Mouse (Mus musculus) stomach, embryonic 16.5 days (tissue): ENCODE measurements around the gene Zbtb46. TPM values are rescaled to one million over a fixed set of nuclear protein-coding genes. Genes with fewer than 3 reads are reported as not detected.
A peak's percentile ranks its signal among the peaks of the same experiment; 100 is the strongest.

Experiments
- ATAC-seq: fragments of 200-750 bp; cut with Nextera tagmentation; 2 replicates; pipeline ENCODE4 v1.8.0; 2017; ENCODE audit warnings: moderate number of reproducible peaks, moderate TSS enrichment; ENCODE audit not compliant: insufficient read depth, low FRiP score
- H3K27ac ChIP-seq: fragments of 300-500 bp; sonication (generic); 2 replicates; pipeline ENCODE4 v1.5.1; 2014; ENCODE audit warnings: low read length
- H3K27me3 ChIP-seq: fragments of 300-500 bp; sonication (generic); 2 replicates; pipeline ENCODE4 v1.6.1; 2014; ENCODE audit warnings: low read length, control low read depth, mixed read lengths; ENCODE audit not compliant: control insufficient read depth, insufficient read depth
- H3K36me3 ChIP-seq: fragments of 300-500 bp; sonication (generic); 2 replicates; pipeline ENCODE4 v1.6.1; 2014; ENCODE audit warnings: low read length; ENCODE audit not compliant: control insufficient read depth, insufficient read depth
- H3K4me1 ChIP-seq: fragments of 300-500 bp; sonication (generic); 2 replicates; pipeline ENCODE4 v1.6.1; 2014; ENCODE audit warnings: low read length, control low read depth, mixed read lengths; ENCODE audit not compliant: control insufficient read depth, insufficient read depth
- H3K4me2 ChIP-seq: fragments of 300-500 bp; sonication (generic); 2 replicates; pipeline ENCODE4 v1.6.1; 2014; ENCODE audit warnings: low read depth, low read length, mixed read lengths
- H3K4me3 ChIP-seq: fragments of 300-500 bp; sonication (generic); replicated peaks from 2 replicates; pipeline ENCODE4 v1.5.1; 2014; ENCODE audit warnings: mild to moderate bottlenecking, low read length
- H3K9ac ChIP-seq: fragments of 300-500 bp; sonication (generic); 2 replicates; pipeline ENCODE4 v1.6.1; 2014; ENCODE audit warnings: low read length
- H3K9me3 ChIP-seq: fragments of 300-500 bp; sonication (generic); replicated peaks from 2 replicates; pipeline ENCODE4 v1.6.1; 2016; ENCODE audit warnings: low read length, control low read depth; ENCODE audit not compliant: control insufficient read depth
- WGBS: fragments of 180-500 bp; shearing (Covaris S2); extraction: QIAGEN DNeasy Blood & Tissue Kit; methylation state at CpG from one replicate; pipeline ENCODE4 v1.1.7; 2014; 5-methylcytosine and 5-hydroxymethylcytosine counted together
- polyA plus RNA-seq: library from polyadenylated mRNA; unstranded; fragments of >200 nt; fragmentation: Nextera tagmentation; extraction: Ambion mirVana; gene quantifications from 2 replicates; pipeline ENCODE4 v1.2.1, GENCODE M21; 2015

Zbtb46 gene
- polyA plus RNA-seq, 1 experiment from 2014 or later: 9.7 TPM

- H3K27ac ChIP-seq: no peak overlapping the region
- WGBS: 49% methylated on average over 5 of the region's 5 CpGs
- no peak overlapping the region for H3K9ac ChIP-seq
- no peaks in the 10 kb centered on the region for H3K36me3 ChIP-seq
- H3K4me1 ChIP-seq: peaks cover 6% of the 10 kb centered on the region; the same call in 1 of the 2 replicates
- H3K4me3 ChIP-seq: no peak overlapping the region
- ATAC-seq: peak; percentile 56; the same call in 1 of the 2 replicates
- H3K9me3 ChIP-seq: no peaks in the 10 kb centered on the region
- H3K4me2 ChIP-seq: no peak overlapping the region
- no peaks in the 10 kb centered on the region for H3K27me3 ChIP-seq
Observed at GRCm38 (mm10) chr2:181471246-181471645, 12.0 kb upstream of the Zbtb46 start.

- H3K9me3 ChIP-seq: no peaks in the 10 kb centered on the region
- WGBS: 63% methylated on average over 2 of the region's 2 CpGs
- H3K36me3 ChIP-seq: no peaks in the 10 kb centered on the region
- H3K4me2 ChIP-seq: no peak overlapping the region
- H3K4me1 ChIP-seq: peaks cover 6% of the 10 kb centered on the region; the same call in 1 of the 2 replicates
- H3K27ac ChIP-seq: no peak overlapping the region
- ATAC-seq: no peak
- H3K4me3 ChIP-seq: no peak overlapping the region
- no peak overlapping the region for H3K9ac ChIP-seq
- H3K27me3 ChIP-seq: no peaks in the 10 kb centered on the region
Observed at GRCm38 (mm10) chr2:181470285-181470684, 11.1 kb upstream of the Zbtb46 start.

- Histone ChIP-seq H3K4me3 (no peak overlapping the region), H3K36me3 (no peaks in the 10 kb centered on the region), H3K9ac (no peak overlapping the region), H3K9me3 (no peaks in the 10 kb centered on the region), H3K27ac (no peak overlapping the region), H3K4me1 (no peaks in the 10 kb centered on the region), H3K4me2 (no peak overlapping the region), H3K27me3 (no peaks in the 10 kb centered on the region)
- no peak for ATAC-seq
- 53% methylated on average over 3 of the region's 3 CpGs for WGBS
Observed at GRCm38 (mm10) chr2:181465423-181465822, 6.2 kb upstream of the Zbtb46 start.

- no peak overlapping the region for H3K4me2 ChIP-seq
- H3K27ac ChIP-seq: no peak overlapping the region
- H3K4me1 ChIP-seq: no peaks in the 10 kb centered on the region
- no peaks in the 10 kb centered on the region for H3K36me3 ChIP-seq
- WGBS: 40% methylated on average over 7 of the region's 7 CpGs
- no peak overlapping the region for H3K4me3 ChIP-seq
- ATAC-seq: peak; percentile 26; the same call in 1 of the 2 replicates
- no peaks in the 10 kb centered on the region for H3K9me3 ChIP-seq
- H3K27me3 ChIP-seq: no peaks in the 10 kb centered on the region
- no peak overlapping the region for H3K9ac ChIP-seq
Observed at GRCm38 (mm10) chr2:181463008-181463738, 3.9 kb upstream of the Zbtb46 start.

- Histone ChIP-seq H3K4me3 (no peak overlapping the region), H3K27me3 (no peaks in the 10 kb centered on the region), H3K4me1 (no peaks in the 10 kb centered on the region), H3K4me2 (no peak overlapping the region), H3K9ac (no peak overlapping the region), H3K27ac (no peak overlapping the region), H3K9me3 (no peaks in the 10 kb centered on the region), H3K36me3 (no peaks in the 10 kb centered on the region)
- ATAC-seq: no peak
- 85% methylated on average over 1 of the region's 1 CpGs for WGBS
Observed at GRCm38 (mm10) chr2:181462604-181463003, 3.4 kb upstream of the Zbtb46 start.

GRCm38 (mm10) chr2:181461536-181462100, 2.4 kb upstream of the Zbtb46 start:
- H3K27ac ChIP-seq: no peak overlapping the region
- H3K36me3 ChIP-seq: no peaks in the 10 kb centered on the region
- H3K4me2 ChIP-seq: no peak overlapping the region
- WGBS: 82% methylated on average over 1 of the region's 1 CpGs
- H3K27me3 ChIP-seq: no peaks in the 10 kb centered on the region
- no peak for ATAC-seq
- H3K9me3 ChIP-seq: no peaks in the 10 kb centered on the region
- H3K4me3 ChIP-seq: no peak overlapping the region
- no peak overlapping the region for H3K9ac ChIP-seq
- no peaks in the 10 kb centered on the region for H3K4me1 ChIP-seq

GRCm38 (mm10) chr2:181459673-181460621, 721 bp upstream of the Zbtb46 start:
- ATAC-seq: peak; percentile 39
- Histone ChIP-seq H3K27ac (peak overlapping the region; percentile 23), H3K4me2 (peak overlapping the region; percentile 99), H3K4me3 (peak overlapping the region; percentile 67), H3K4me1 (no peaks in the 10 kb centered on the region), H3K27me3 (no peaks in the 10 kb centered on the region), H3K36me3 (no peaks in the 10 kb centered on the region), H3K9me3 (no peaks in the 10 kb centered on the region), H3K9ac (peak overlapping the region; percentile 76)
- WGBS: 1% methylated on average over 70 of the region's 71 CpGs

GRCm38 (mm10) chr2:181458411-181459152, 644 bp downstream of the Zbtb46 start:
- H3K4me3 ChIP-seq: peak overlapping the region; percentile 67
- H3K36me3 ChIP-seq: no peaks in the 10 kb centered on the region
- H3K9me3 ChIP-seq: no peaks in the 10 kb centered on the region
- ATAC-seq: no peak
- no peaks in the 10 kb centered on the region for H3K4me1 ChIP-seq
- H3K27ac ChIP-seq: 0 out of 2 replicates have a peak overlapping the region, but pooled peaks have one; percentile 14
- H3K4me2 ChIP-seq: peak overlapping the region; percentile 99
- H3K27me3 ChIP-seq: no peaks in the 10 kb centered on the region
- under 1% methylated on average over 62 of the region's 72 CpGs for WGBS
- peak overlapping the region; percentile 81 for H3K9ac ChIP-seq
